Mouse (Mus musculus) liver, postnatal 0 days (tissue): Measurements from ENCODE around the gene Cct5. TPM values are rescaled to one million over a fixed set of nuclear protein-coding genes. Genes with fewer than 3 reads are reported as not detected.

Experiments used
- ATAC-seq: fragments of 200-750 bp; cut with Nextera tagmentation; 2 replicates; pipeline ENCODE4 v1.8.0; 2017; ENCODE audit warnings: mild to moderate bottlenecking, moderate library complexity
- DNase-seq: peaks from one replicate; pipeline ENCODE4 v3.0.0-alpha.2; 2016
- H3K27ac ChIP-seq: fragments of 300-500 bp; sonication (generic); 2 replicates; pipeline ENCODE4 v1.5.1; 2014; ENCODE audit warnings: antibody characterized with exemption, moderate library complexity, mild to moderate bottlenecking, low read depth
- H3K27me3 ChIP-seq: fragments of 300-500 bp; sonication (generic); 2 replicates; pipeline ENCODE4 v1.6.1; 2014; ENCODE audit warnings: low read length, control low read depth, mixed read lengths; ENCODE audit not compliant: insufficient read depth
- H3K36me3 ChIP-seq: fragments of 300-500 bp; sonication (generic); replicated peaks from 2 replicates; pipeline ENCODE4 v1.6.1; 2014; ENCODE audit warnings: mild to moderate bottlenecking, control low read depth, low read length, moderate library complexity, mixed read lengths; ENCODE audit not compliant: insufficient read depth
- H3K4me1 ChIP-seq: fragments of 300-500 bp; sonication (generic); 2 replicates; pipeline ENCODE4 v1.6.1; 2014; ENCODE audit warnings: antibody characterized with exemption, mild to moderate bottlenecking, control low read depth; ENCODE audit not compliant: insufficient read depth
- H3K4me2 ChIP-seq: fragments of 300-500 bp; sonication (generic); 2 replicates; pipeline ENCODE4 v1.6.1; 2014; ENCODE audit warnings: low read depth, mild to moderate bottlenecking, low read length, moderate library complexity, mixed read lengths
- H3K4me3 ChIP-seq: fragments of 300-500 bp; sonication (generic); 2 replicates; pipeline ENCODE4 v1.5.1; 2014; ENCODE audit warnings: low read depth, low read length
- H3K9ac ChIP-seq: fragments of 300-500 bp; sonication (generic); replicated peaks from 2 replicates; pipeline ENCODE4 v1.6.1; 2014; ENCODE audit warnings: mild to moderate bottlenecking, moderate library complexity
- H3K9me3 ChIP-seq: fragments of 300-500 bp; sonication (generic); 2 replicates; pipeline ENCODE4 v1.6.1; 2016; ENCODE audit warnings: mild to moderate bottlenecking, control low read depth, low read length, mixed read lengths
- CTCF ChIP-seq: sonication (generic); IDR thresholded peaks from 2 replicates; pipeline ENCODE4 v1.5.1; 2016; ENCODE audit warnings: antibody characterized with exemption, low read depth
- EP300 ChIP-seq: IDR thresholded peaks from 2 replicates; pipeline ENCODE4 v1.6.1; 2016; ENCODE audit warnings: antibody characterized with exemption, low read depth, mild to moderate bottlenecking
- WGBS: fragments of 180-500 bp; shearing (Covaris S2); extraction: QIAGEN DNeasy Blood & Tissue Kit; methylation state at CpG from one replicate; pipeline ENCODE4 v1.1.7; 2014; ENCODE audit not compliant: insufficient replicate concordance; 5-methylcytosine and 5-hydroxymethylcytosine counted together
- polyA plus RNA-seq: library from polyadenylated mRNA; unstranded; fragments of >200 nt; fragmentation: Nextera tagmentation; extraction: Ambion mirVana; gene quantifications from 2 replicates; pipeline ENCODE4 v1.2.1, GENCODE M21; 2015

Gene Cct5
- polyA plus RNA-seq, 1 experiment from 2014 or later = 168 TPM

DNA sequence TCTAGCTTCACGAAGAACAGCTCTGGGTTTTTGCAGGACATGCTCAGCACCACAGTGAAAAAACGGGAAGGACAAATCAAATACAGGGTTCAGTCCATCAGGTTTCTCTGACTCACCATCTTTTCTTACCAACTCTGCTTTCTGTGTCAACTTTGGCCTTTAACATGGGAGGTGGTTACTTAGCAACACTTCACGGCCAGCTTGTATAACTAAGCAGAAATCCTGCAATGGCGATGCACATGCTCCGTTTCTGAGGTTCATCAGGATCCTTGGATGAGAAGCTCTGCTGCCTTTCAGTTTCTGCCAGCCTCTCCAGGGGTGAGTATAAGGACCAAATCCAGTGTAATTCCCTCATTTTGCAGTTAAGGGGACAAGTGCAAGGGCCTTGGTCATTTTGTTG is 36.4 kb downstream of the Cct5 start, which contains the start of gene Cmbl:
Gene Cmbl, plus strand, starts transcription at position 206 of the 400 bp plus-strand sequence.
- Histone ChIP-seq H3K27me3 (no peaks in the 10 kb centered on the region), H3K27ac (peak within 1 kb of the TSS; percentile 60), H3K4me3 (no peak within 1 kb of the TSS), H3K36me3 (no peaks in the 10 kb centered on the region), H3K4me2 (peak within 1 kb of the TSS; percentile 48; the same call in 1 of the 2 replicates), H3K4me1 (peaks cover 21% of the 10 kb centered on the region; the same call in 1 of the 2 replicates), H3K9me3 (no peaks in the 10 kb centered on the region), H3K9ac (no peak within 1 kb of the TSS)
- ATAC-seq (no peak), DNase-seq (no peak)
- WGBS = 68% methylated on average over 5 of the region's 5 CpGs
- TF ChIP-seq EP300 = no peak
- no peak for TF ChIP-seq CTCF

DNA sequence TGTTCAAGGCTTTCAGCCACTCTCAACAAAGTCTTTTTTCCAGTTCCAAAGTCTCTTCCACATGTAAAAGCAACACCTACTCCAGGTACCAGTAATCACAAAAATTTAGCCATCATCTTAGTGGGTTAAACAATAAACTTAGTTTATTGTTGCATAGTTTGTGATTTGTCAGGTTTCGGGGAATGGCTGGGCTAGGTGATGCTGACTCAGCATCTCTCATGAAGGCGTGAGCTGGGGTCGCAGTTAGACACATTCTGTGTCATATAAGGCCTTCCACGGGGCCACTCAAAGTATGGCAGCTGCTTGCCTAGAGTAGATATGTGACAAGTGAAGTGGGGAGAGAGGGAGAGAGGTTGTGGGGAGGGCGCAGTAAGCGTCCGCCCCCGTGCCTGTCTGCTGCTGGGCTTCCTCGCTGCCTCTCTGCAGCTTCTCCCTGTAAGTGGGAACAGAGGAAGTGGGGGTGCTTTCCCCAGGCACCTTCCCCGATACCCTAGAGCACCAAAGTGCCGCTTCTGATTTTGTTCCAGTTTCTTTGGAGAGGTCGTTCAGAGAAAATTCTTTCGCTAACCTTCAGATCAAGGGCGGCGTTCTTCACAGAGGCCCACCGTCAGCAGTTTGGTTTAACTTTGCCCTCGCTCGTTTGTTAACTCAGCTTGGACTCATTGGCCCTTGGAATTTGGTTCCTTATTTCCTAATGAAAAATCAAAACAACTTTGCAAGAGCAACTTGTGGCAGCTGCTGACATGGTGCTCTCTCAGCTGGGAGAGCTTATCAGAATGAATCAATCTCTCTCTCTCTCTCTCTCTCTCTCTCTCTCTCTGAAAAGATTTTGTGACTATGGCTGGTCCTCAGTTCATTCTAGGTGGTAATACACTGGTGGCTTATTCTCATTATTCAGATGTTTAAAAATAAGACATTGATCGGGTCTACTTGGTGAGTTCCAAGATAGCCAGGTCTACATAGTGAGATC is 37.7 kb downstream of the Cct5 start:
- TF ChIP-seq CTCF = no peak
- peak; percentile 24; the same call in 1 of the 2 replicates for TF ChIP-seq EP300
- peak; percentile 20; the same call in 1 of the 2 replicates for ATAC-seq
- Histone ChIP-seq H3K9ac (0 out of 2 replicates have a peak overlapping the region, but pooled peaks have one; percentile 30), H3K27me3 (no peaks in the 10 kb centered on the region), H3K27ac (peak overlapping the region; percentile 60), H3K4me1 (peaks cover 14% of the 10 kb centered on the region; the same call in 1 of the 2 replicates), H3K4me3 (no peak overlapping the region), H3K36me3 (no peaks in the 10 kb centered on the region), H3K4me2 (peak overlapping the region; percentile 48), H3K9me3 (no peaks in the 10 kb centered on the region)
- DNase-seq = peak; percentile 21
- WGBS = 52% methylated on average over 19 of the region's 19 CpGs

DNA sequence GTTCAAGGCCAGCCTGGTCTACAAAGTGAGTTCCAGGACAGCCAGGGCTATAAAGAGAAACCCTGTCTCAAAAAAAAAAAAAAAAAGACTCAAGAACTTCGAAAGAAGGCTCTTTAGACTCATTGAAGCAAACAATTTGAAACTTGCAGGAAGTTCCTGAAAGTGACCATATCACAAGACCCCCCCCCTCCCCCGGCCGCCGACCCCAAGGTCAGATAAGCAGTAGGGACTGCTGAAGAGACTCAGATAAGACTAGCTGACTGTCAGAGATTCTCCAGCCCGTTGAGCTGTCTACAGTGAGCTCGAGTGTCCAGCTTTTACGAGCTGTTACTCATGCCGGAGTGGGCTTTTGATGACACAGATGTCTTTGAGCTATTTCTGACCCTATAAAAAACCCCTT is 38.8 kb downstream of the Cct5 start:
- Histone ChIP-seq H3K27ac (no peak overlapping the region), H3K27me3 (no peaks in the 10 kb centered on the region), H3K9me3 (no peaks in the 10 kb centered on the region), H3K4me2 (no peak overlapping the region), H3K9ac (no peak overlapping the region), H3K4me3 (no peak overlapping the region), H3K36me3 (no peaks in the 10 kb centered on the region), H3K4me1 (peaks cover 9% of the 10 kb centered on the region; the same call in 1 of the 2 replicates)
- DNase-seq (no peak), ATAC-seq (no peak)
- no peak for TF ChIP-seq EP300
- TF ChIP-seq CTCF = no peak
- 45% methylated on average over 8 of the region's 8 CpGs for WGBS

DNA sequence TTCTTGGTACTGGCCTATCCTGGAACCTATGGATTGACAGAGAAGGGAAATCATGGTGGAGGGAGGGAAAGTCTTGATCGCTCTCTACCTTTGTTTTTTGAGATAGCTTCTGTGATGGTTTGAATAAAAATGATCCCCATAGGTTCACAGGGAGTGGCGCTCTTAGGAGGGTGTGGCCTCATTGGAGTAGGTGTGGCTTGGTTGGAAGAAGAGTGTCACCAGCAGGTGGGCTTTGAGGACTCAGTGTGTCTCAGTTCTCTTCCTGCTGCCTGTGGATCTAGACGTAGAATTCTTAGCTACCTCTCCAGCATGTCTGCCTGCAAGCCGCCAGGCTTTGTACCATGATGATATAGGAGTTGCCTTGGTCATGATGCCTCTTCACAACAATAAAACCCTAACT is 39.6 kb downstream of the Cct5 start:
- WGBS = 92% methylated on average over 4 of the region's 4 CpGs
- ATAC-seq (no peak), DNase-seq (no peak)
- Histone ChIP-seq H3K4me3 (no peak overlapping the region), H3K4me1 (peaks cover 9% of the 10 kb centered on the region; the same call in 1 of the 2 replicates), H3K9ac (no peak overlapping the region), H3K27me3 (no peaks in the 10 kb centered on the region), H3K9me3 (no peaks in the 10 kb centered on the region), H3K36me3 (no peaks in the 10 kb centered on the region), H3K4me2 (no peak overlapping the region), H3K27ac (no peak overlapping the region)
- no peak for TF ChIP-seq CTCF
- TF ChIP-seq EP300 = no peak

DNA sequence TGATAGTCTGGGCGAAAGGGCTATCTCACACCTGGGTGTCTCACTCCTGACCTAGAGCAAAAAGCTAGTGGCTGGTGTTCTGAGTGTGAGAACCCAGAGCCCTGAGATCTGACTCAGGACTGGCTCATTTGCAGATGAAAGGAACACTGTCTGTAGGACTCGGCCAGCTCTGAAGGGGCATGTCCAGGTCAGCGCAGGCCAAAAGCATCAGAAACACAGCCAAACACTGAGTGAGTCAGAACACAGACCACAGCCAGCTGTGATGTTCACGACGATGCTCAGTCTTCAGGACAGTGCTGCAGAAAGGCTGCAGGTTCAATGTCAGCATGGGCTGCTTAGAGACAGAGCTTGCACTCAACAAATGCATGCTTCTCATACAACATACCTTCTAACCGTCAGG is 40.2 kb downstream of the Cct5 start:
- no peak overlapping the region for H3K4me2 ChIP-seq
- 86% methylated on average over 6 of the region's 6 CpGs for WGBS
- H3K9me3 ChIP-seq = no peaks in the 10 kb centered on the region
- H3K27me3 ChIP-seq = no peaks in the 10 kb centered on the region
- ATAC-seq (no peak), DNase-seq (no peak)
- no peak overlapping the region for H3K9ac ChIP-seq
- TF ChIP-seq EP300 (no peak), CTCF (no peak)
- H3K4me3 ChIP-seq = no peak overlapping the region
- H3K36me3 ChIP-seq = no peaks in the 10 kb centered on the region
- H3K4me1 ChIP-seq = peaks cover 9% of the 10 kb centered on the region; the same call in 1 of the 2 replicates
- H3K27ac ChIP-seq = no peak overlapping the region

DNA sequence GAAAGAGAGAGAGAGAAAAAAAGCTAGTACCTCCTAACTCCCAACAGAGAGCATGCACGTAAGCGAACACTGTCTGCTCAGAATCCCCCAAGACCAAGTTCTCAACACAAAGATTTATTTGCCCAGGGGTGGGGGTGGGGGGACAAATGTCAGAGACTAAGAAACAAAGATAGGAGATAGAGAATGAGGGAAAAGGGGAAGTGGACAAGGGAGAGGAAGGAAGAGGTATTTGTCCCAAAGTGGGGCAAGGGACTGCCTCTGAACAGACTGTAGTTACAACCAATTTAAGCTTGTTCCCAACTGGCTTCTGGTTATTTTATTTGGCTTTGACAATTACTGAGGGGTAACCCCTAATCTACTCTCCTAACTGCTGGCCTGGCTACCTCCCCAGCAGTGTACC is 46.7 kb downstream of the Cct5 start:
- Histone ChIP-seq H3K36me3 (no peaks in the 10 kb centered on the region), H3K4me1 (no peaks in the 10 kb centered on the region), H3K4me2 (no peak overlapping the region), H3K9me3 (no peaks in the 10 kb centered on the region), H3K4me3 (no peak overlapping the region), H3K9ac (no peak overlapping the region), H3K27me3 (no peaks in the 10 kb centered on the region), H3K27ac (no peak overlapping the region)
- DNase-seq (no peak), ATAC-seq (no peak)
- 64% methylated on average over 2 of the region's 2 CpGs for WGBS
- TF ChIP-seq CTCF (no peak), EP300 (no peak)
